Mouse (Mus musculus) embryo, embryonic 11.5 days (tissue): Measurements from ENCODE around the gene Ifngr1.
A peak's percentile ranks its signal among the peaks of the same experiment; 100 is the strongest.

Experiments used
- DNase-seq: peaks from one replicate; pipeline ENCODE4 v3.0.0-alpha.2; 2012; ENCODE audit warnings: low read depth, low spot score

Ifngr1 gene

GRCm38 (mm10) chr10:19591641-19592441 lies at the start of gene Ifngr1:
Ifngr1 (plus strand) TSS chr10:19591949.
- DNase-seq: peak; percentile 99

- DNase-seq: no peak
Observed at GRCm38 (mm10) chr10:19546825-19547224, 44.9 kb upstream of the Ifngr1 start.

DNA sequence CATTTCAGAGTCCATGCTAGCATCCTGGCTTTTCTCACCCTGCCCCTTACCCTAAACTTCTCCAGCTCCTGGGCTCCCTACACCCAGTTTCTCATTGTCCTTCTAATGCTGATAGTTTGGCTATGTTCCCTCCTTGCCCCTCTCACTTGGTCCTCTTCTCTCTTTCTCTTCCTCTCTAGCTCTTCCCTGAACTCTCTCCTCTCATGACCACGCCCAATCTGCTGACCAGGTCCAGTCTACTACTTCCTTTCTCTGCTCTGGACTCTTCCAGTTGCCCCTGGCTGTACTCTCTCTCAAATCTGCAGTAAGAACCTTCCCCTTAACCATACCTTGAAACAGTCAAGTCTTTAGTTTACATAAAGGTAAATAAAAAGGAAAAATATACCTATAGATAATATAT lies 43.7 kb upstream of the Ifngr1 start:
- no peak for DNase-seq

DNA sequence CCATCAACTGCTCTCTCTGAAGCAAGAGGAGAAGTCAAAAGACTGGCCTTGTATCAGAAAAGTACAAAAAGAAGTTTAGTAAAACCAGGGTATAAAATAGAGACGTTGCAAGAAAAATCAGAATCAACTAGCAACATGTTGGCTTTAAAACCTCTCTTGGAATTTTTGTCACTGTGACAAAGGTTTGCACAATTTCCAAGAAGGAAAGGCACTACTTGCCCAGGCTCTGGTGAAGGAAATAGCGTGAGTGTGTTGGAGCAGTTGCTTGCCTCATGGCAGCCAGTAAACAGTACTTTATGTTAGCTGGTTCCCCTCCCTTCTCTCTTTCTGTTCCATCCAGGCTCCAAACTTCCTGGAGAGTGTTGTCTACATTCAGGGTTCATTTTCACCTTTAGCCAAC lies 43.3 kb upstream of the Ifngr1 start:
- no peak for DNase-seq

- no peak for DNase-seq
Observed at GRCm38 (mm10) chr10:19551585-19551984, 40.2 kb upstream of the Ifngr1 start.

GRCm38 (mm10) chr10:19553857-19554256 lies 37.9 kb upstream of the Ifngr1 start:
- DNase-seq: no peak

DNA sequence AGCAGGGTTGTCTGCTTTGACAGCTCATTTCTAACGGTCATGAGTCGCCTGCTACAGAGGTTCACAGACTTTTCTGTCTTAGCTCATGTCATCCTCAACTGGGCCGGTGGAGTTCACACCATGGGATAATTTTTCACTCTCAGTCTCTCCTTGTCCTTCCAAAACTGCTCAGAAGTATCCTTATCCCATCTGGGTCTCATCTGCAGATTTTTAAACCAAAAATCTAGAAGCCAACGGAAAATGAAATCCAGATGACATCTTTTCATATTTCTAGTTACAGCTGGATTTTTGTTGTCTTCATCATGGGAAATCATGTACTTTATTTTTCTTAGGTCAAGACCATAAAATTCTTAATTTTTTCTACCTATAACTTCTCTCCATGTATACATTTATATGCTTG lies 34.1 kb upstream of the Ifngr1 start:
- DNase-seq: no peak

GRCm38 (mm10) chr10:19559565-19560165 lies 32.1 kb upstream of the Ifngr1 start:
- no peak for DNase-seq

DNA sequence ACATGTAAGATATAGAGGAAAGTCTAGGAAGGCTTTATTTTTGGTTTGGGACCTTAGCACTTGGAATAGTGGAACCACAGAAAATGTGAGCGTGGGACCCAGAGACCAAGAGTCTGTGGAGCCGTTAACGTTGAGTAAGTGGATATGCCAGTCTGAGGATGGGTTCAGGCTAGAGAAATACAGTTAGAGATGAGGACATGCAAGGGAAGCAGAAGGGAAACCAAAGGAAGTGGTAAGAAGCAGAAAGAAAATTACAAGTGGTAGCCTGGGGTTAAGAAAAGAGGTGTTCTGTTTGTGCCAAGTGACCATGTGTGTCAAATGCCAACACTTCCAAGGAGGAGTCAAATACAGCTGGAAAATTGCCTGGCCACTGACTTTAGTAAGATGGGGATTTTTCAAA lies 29.2 kb upstream of the Ifngr1 start:
- DNase-seq: no peak

- DNase-seq: no peak
Observed at GRCm38 (mm10) chr10:19563443-19563861, 28.3 kb upstream of the Ifngr1 start.

DNA sequence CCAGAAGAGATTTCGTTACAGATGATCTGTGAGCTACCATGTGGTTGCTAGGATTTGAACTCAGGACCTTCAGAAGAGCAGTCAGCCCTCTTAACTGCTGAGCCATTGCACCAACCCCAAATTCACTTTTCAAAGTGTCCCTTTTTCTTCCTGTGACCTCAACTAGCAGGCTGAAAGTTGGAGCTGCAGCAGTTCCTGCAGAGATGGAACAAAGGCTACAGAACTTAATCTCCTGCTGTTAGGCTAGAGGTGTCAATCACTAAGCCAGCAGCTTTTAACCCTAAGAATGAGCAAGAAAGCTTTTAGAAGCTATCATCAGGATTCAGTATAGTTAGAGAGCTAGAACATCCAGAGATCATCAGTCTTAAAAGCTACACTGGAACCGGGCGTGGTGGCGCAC lies 24.3 kb upstream of the Ifngr1 start:
- no peak for DNase-seq

GRCm38 (mm10) chr10:19570288-19570687 lies 21.5 kb upstream of the Ifngr1 start:
- no peak for DNase-seq

GRCm38 (mm10) chr10:19570716-19571115 lies 21.0 kb upstream of the Ifngr1 start:
- no peak for DNase-seq

DNA sequence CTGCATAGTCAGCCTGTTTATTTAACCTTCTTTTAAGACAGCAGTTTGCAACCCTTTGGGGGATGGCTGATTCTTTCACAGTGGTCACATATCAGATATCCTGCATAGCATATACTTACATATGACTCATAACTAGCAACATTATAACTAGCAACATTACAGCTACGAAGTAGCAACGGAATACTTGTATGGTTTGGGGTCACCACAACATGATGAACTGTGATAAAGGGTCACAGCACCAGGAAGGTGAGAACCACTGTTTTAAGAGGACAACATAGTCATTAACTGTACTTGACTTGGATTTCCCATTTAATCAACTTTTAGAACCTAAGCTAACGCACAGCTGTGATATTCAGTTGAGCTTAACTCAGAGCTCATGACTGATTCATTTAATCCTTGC lies 14.2 kb upstream of the Ifngr1 start:
- DNase-seq: no peak

- DNase-seq: no peak
Observed at GRCm38 (mm10) chr10:19578001-19578400, 13.7 kb upstream of the Ifngr1 start.

DNA sequence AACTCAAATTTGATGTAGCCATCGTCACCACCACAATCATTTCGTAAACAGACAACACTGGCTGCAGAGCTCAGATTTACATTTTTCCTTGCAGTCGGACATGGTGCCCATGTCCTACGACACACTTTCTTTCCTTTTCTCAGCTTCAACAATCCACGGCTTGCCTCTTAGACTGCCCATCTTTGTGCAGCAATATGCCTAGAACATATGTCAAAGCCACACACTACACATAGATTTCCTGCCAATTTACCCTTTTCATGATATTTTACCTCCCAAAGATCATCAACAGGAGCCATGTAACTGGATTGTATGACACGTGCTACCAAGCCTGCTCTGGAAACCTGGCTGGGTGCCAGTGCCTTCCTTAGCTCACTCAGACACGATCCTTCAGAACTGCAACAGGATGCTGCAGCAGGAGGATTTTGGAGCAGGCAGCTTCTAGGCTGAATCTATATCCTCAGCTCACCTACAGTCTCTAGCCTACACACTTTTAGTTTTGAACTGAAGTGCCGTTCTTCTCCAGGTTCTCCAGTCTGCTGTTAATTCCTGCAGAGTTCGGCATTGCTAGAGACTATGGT lies 13.3 kb upstream of the Ifngr1 start:
- DNase-seq: no peak

- DNase-seq: no peak
Observed at GRCm38 (mm10) chr10:19580660-19581059, 11.1 kb upstream of the Ifngr1 start.

DNA sequence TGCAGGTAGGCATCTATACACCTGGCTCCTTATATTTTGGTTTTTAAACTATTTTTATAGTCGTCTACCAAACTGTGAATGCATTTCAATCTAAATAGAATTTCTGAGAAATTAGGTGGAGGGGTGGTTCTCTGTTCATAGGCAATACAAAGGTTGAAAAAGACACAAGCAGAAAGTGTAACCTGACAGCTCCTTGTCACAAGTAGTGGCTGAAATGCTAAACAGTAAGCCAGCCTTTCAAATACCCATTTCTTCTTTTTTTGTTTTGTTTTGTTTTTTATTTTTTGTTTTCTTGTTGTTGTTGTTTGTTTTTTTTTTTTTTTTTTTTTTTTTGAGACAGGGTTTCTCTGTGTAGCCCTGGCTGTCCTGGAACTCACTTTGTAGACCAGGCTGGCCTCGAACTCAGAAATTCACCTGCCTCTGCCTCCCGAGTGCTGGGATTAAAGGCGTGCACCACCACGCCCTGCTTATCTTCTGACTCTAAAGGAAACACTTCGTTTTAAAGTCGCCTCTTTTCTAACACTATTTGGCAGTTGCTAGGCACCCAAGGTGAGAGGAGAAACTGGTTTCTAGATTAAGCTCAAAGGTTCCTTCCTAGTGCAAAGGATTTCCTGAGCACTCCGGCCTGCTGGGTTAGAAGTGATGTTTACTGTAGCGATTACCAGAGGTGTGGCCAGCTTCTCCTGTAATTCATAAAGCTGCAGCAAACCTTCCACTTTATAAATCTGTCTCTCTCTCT lies 9.7 kb upstream of the Ifngr1 start:
- DNase-seq: no peak

GRCm38 (mm10) chr10:19582806-19583430 lies 8.8 kb upstream of the Ifngr1 start:
- no peak for DNase-seq

- no peak for DNase-seq
Observed at GRCm38 (mm10) chr10:19584064-19584463, 7.7 kb upstream of the Ifngr1 start.

DNA sequence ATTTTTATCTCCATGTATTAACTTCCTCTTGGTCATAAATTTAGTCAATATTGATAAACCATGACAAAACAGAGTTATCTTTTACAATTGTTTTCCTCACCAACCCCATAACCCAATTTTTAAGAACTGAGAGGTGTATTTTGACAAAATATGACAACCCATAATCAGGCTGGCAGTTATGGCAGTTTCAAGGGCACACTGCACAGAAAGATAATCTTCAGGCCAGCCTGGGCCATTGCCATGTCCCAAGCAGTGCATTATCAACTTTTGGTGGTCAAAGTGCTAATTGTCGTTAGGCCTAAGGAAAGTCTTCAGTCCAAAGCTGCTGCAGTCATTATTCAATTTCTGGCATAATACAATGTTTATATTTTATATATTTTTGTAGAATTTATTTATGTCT lies 6.9 kb upstream of the Ifngr1 start:
- no peak for DNase-seq

GRCm38 (mm10) chr10:19585860-19586259 lies 5.9 kb upstream of the Ifngr1 start:
- no peak for DNase-seq
